Mouse (Mus musculus): ENCODE data around the gene Aplnr. TPM values are rescaled to one million over a fixed set of nuclear protein-coding genes. Genes with fewer than 3 reads are reported as not detected.

Aplnr gene
- total and polyA plus RNA-seq, 3 experiments, result not detected

- H3K9me3 ChIP-seq (replicated peaks; ENCODE audit: low read length), result no peaks in the 10 kb centered on the region
- no peak overlapping the region for H3K9ac ChIP-seq (ENCODE audit: insufficient read depth, low read depth)
Observed at GRCm38 (mm10) chr2:85172071-85172762, 36.2 kb downstream of the Aplnr start.

GRCm38 (mm10) chr2:85172763-85173103 lies 36.7 kb downstream of the Aplnr start:
- H3K36me3 ChIP-seq (replicated peaks in 1 of 2; ENCODE audit: control insufficient read depth in 1 of 2, insufficient read depth in 1 of 2, low read length in 1 of 2), result no peaks in the 10 kb centered on the region
- H3K4me2 ChIP-seq (ENCODE audit: insufficient read depth, low read depth, poor library complexity, severe bottlenecking), result no peak overlapping the region
- peaks cover 45% of the 10 kb centered on the region for H3K27me3 ChIP-seq (replicated peaks)
- H3K4me3 ChIP-seq (replicated peaks in 1 of 3; ENCODE audit: low read depth in 2 of 3, low read length in 2 of 3, poor library complexity in 1 of 3), result no peak overlapping the region
- in situ Hi-C loops (cut with MboI; ENCODE audit: low pct_ligation_motif_present, low pct_unique_long_range_greater_than_20kb, low sequenced_read_pairs) (no loop called here), dilution Hi-C loops (cut with MboI; ENCODE audit: extremely low pct_ligation_motif_present, extremely low pct_unique_long_range_greater_than_20kb, low sequenced_read_pairs) (no loop called here)
- no peak overlapping the region for H3K27ac ChIP-seq (ENCODE audit: insufficient read depth, low read depth)
- no peaks in the 10 kb centered on the region for H3K79me2 ChIP-seq (replicated peaks; ENCODE audit: control insufficient read depth, extremely low read depth, insufficient read depth, poor library complexity, severe bottlenecking)
- H3K4me1 ChIP-seq (ENCODE audit: control insufficient read depth in 1 of 2, insufficient read depth in 2 of 2), result no peaks in the 10 kb centered on the region
- TF ChIP-seq USF1 (IDR thresholded peaks at IDR 0.05; ENCODE audit: low read depth, low read length) (no peak), ZC3H11A (IDR thresholded peaks at IDR 0.05; ENCODE audit: low read depth, low read length) (no peak), ETS1 (conservative IDR thresholded peaks at IDR 0.05; ENCODE audit: low read depth, low read length) (no peak), GABPA (IDR thresholded peaks at IDR 0.05; ENCODE audit: insufficient replicate concordance, low read depth, low read length) (no peak), MEF2A (IDR thresholded peaks at IDR 0.05; ENCODE audit: borderline replicate concordance, low read depth, low read length) (no peak), MAZ (IDR thresholded peaks at IDR 0.05; ENCODE audit: low read depth, low read length) (no peak), RAD21 (IDR thresholded peaks at IDR 0.05; ENCODE audit: low read depth, low read length) (no peak), BHLHE40 (IDR thresholded peaks at IDR 0.05; ENCODE audit: low read depth, low read length) (no peak), CHD2 (IDR thresholded peaks at IDR 0.05; ENCODE audit: low read length) (no peak), TCF12 (IDR thresholded peaks at IDR 0.05; ENCODE audit: low read depth, low read length) (no peak), EP300 (IDR thresholded peaks at IDR 0.05; ENCODE audit: low read length) (no peak), RCOR1 (conservative IDR thresholded peaks at IDR 0.05; ENCODE audit: low read depth, low read length) (no peak), MAFK (IDR thresholded peaks at IDR 0.05; ENCODE audit: insufficient replicate concordance, low read length) (no peak), ZMIZ1 (IDR thresholded peaks at IDR 0.05; ENCODE audit: low read depth, low read length) (no peak), POLR2A (IDR thresholded peaks at IDR 0.05; ENCODE audit: low read depth, low read length) (no peak)
- H3K9me3 ChIP-seq (replicated peaks; ENCODE audit: low read length), result no peaks in the 10 kb centered on the region
- no peak for DNase-seq (ENCODE audit: extremely low read depth)
- no peak overlapping the region for H3K9ac ChIP-seq (ENCODE audit: insufficient read depth, low read depth)

More at GRCm38 (mm10) chr2:85172071-85172762, 36.2 kb downstream of the Aplnr start:
- Histone ChIP-seq H3K27ac (ENCODE audit: insufficient read depth, low read depth) (no peak overlapping the region), H3K4me1 (ENCODE audit: control insufficient read depth in 1 of 2, insufficient read depth in 2 of 2) (no peaks in the 10 kb centered on the region), H3K4me2 (ENCODE audit: insufficient read depth, low read depth, poor library complexity, severe bottlenecking) (no peak overlapping the region), H3K36me3 (replicated peaks in 1 of 2; ENCODE audit: control insufficient read depth in 1 of 2, insufficient read depth in 1 of 2, low read length in 1 of 2) (no peaks in the 10 kb centered on the region), H3K4me3 (replicated peaks in 1 of 3; ENCODE audit: low read depth in 2 of 3, low read length in 2 of 3, poor library complexity in 1 of 3) (no peak overlapping the region), H3K27me3 (replicated peaks) (peaks cover 49% of the 10 kb centered on the region), H3K79me2 (replicated peaks; ENCODE audit: control insufficient read depth, extremely low read depth, insufficient read depth, poor library complexity, severe bottlenecking) (no peaks in the 10 kb centered on the region)
- in situ Hi-C loops (cut with MboI; ENCODE audit: low pct_ligation_motif_present, low pct_unique_long_range_greater_than_20kb, low sequenced_read_pairs), result no loop called here
- no peak for DNase-seq (ENCODE audit: extremely low read depth)
- dilution Hi-C loops (cut with MboI; ENCODE audit: extremely low pct_ligation_motif_present, extremely low pct_unique_long_range_greater_than_20kb, low sequenced_read_pairs), result no loop called here
- TF ChIP-seq MYC (IDR thresholded peaks at IDR 0.05; ENCODE audit: low read depth, low read length), result no peak
- TF ChIP-seq MAX (IDR thresholded peaks at IDR 0.05; ENCODE audit: low read length), result no peak
- TF ChIP-seq POLR2A (IDR thresholded peaks at IDR 0.05; ENCODE audit: low read depth, low read length), result no peak
- no peak for TF ChIP-seq JUND (conservative IDR thresholded peaks at IDR 0.05; ENCODE audit: low read depth, low read length)
- no peak for TF ChIP-seq MEF2A (IDR thresholded peaks at IDR 0.05; ENCODE audit: borderline replicate concordance, low read depth, low read length)
- TF ChIP-seq MAZ (IDR thresholded peaks at IDR 0.05; ENCODE audit: low read depth, low read length), result no peak
- TF ChIP-seq SMC3 (IDR thresholded peaks at IDR 0.05; ENCODE audit: low read depth, low read length), result no peak
- no peak for TF ChIP-seq USF2 (conservative IDR thresholded peaks at IDR 0.05; ENCODE audit: low read depth, low read length)
- no peak for TF ChIP-seq NELFE (IDR thresholded peaks at IDR 0.05; ENCODE audit: low read depth, low read length)
- TF ChIP-seq MAFK (IDR thresholded peaks at IDR 0.05; ENCODE audit: insufficient replicate concordance, low read length), result no peak
- TF ChIP-seq JUN (IDR thresholded peaks at IDR 0.05; ENCODE audit: insufficient read depth, low read depth, low read length), result no peak
- no peak for TF ChIP-seq KAT2A (IDR thresholded peaks at IDR 0.05; ENCODE audit: insufficient replicate concordance, low read length)
- TF ChIP-seq ETS1 (conservative IDR thresholded peaks at IDR 0.05; ENCODE audit: low read depth, low read length), result no peak
- no peak for TF ChIP-seq GABPA (IDR thresholded peaks at IDR 0.05; ENCODE audit: insufficient replicate concordance, low read depth, low read length)
- no peak for TF ChIP-seq TBP (conservative IDR thresholded peaks at IDR 0.05; ENCODE audit: low read depth, low read length)
